Mouse (Mus musculus): Measurements from ENCODE around the gene Mesp2. TPM values are rescaled to one million over a fixed set of nuclear protein-coding genes. Genes with fewer than 3 reads are reported as not detected.
"Not testable (repeated sequence)": the region's sequence is repeated elsewhere in the genome, so short reads cannot be mapped to it uniquely, and the experiment has no call there.

Gene Mesp2
- 1 to 10 TPM; 1.4 to 2.6 TPM for total RNA-seq (2021)

- peak; percentile 42 to 88 for DNase-seq (ENCODE audit: extremely low spot score in 1 of 2, low spot score in 2 of 2)
- intact Hi-C loops (cut with DNase I) = no loop called here
Measured at GRCm38 (mm10) chr7:79810611-79811506, at the start of gene Mesp2. Gene Mesp2 (plus strand): TSS chr7:79810727.

- no peak for DNase-seq (ENCODE audit: extremely low spot score in 1 of 2, low spot score in 2 of 2)
- intact Hi-C loops (cut with DNase I) = no loop called here
Measured at GRCm38 (mm10) chr7:79761124-79761876, 49.2 kb upstream of the Mesp2 start.

DNA sequence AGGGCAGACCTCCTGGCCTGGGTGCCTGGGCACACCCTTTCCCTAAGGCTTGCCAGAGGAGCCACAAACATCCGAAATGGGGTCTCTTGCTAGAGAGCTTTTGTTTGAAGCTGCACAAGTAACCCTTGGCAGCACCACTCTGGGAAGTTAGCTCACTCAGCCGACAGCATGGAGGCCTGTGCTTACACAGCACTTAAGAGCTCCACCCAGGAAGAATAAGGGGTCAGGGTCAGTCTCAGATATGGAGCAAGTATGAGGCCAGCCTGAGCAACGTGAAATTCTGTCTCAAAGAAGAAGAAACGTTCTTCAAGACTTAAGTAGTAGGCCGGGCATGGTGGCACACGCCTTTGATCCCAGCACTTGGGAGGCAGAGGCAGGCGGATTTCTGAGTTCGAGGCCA, 48.4 kb upstream of the Mesp2 start:
- no peak for DNase-seq (ENCODE audit: extremely low spot score in 1 of 2, low spot score in 2 of 2)
- intact Hi-C loops (cut with DNase I) = no loop called here

- intact Hi-C loops (cut with DNase I) = no loop called here
- no peak for DNase-seq (ENCODE audit: extremely low spot score in 1 of 2, low spot score in 2 of 2)
Measured at GRCm38 (mm10) chr7:79765991-79766390, 44.5 kb upstream of the Mesp2 start.

DNA sequence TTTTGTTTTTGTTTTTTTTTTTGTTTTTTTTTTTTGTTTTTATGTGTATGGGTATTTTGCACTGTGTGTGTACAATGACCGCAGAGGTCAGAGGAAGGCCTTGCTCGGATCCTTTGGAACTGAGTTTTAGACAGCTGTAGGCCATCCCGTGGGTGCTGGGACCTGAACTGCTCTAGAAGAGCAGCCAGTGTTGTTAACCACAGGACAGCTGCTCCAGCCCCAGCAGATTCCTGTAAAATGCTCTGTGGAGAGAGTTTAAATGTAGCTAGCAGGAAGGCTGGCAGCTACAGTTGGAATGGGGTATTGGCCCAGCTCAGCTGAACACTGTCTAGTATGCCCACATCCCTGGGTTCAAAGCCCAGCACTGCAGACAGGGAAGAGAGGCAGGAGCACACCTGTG, 40.9 kb upstream of the Mesp2 start:
- intact Hi-C loops (cut with DNase I) = no loop called here
- DNase-seq (ENCODE audit: extremely low spot score in 1 of 2, low spot score in 2 of 2) = no peak

GRCm38 (mm10) chr7:79771561-79772512, 38.7 kb upstream of the Mesp2 start:
- DNase-seq (ENCODE audit: extremely low spot score in 1 of 2, low spot score in 2 of 2) = no peak
- intact Hi-C loops (cut with DNase I) = no loop called here

DNA sequence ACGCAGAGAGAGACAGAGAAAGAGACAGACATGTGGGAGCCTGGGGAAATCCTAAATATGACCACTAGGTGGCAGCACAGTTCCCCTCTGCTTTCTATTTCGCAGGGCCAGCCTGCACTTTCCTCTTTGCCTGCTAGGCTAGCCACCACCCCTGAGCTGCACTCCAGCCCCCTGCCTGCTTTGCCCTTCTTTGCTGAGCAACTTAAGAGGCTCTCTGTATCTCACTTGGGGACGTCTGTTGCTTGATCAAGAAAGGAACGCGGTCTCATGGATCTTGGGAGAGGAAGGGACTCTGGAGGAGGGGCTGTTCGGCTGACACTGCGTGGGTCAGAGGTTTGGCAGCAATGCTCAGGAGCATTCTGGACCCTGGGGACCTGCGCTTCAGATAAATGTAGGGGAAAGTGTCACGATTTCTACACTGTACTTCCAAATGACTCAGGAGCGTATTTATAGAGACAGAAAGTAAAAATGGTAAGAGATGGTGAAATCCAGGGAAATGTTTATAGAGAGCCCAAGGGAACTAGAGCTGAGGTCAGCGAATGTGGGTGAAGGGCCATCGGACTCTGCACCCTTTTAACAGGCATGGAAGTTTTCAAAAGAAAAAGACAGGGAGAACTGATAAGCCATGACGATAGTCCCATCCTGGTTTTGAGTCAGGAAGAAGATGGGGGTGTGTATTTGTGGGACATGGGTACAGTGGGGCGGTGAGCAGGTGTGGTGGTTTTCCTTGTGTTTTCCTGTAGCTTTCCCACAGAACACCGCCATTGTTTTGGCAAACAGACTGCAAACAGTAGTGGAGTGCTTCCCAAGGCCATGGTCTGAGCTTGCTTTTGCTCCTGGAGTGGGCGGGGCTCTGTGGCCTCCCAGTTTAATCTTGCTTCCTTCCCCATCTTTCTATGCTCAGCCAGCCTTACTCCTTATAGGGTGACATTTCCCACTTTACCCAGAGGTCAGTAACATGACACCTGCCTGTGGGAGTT, 29.6 kb upstream of the Mesp2 start:
- intact Hi-C loops (cut with DNase I) = loop anchor here (10.0 kb wide), 2 partner anchors 166 to 286 kb away; partner anchors contain the start of gene Rhcg
- peak; percentile 63 to 72 for DNase-seq (ENCODE audit: extremely low spot score in 1 of 2, low spot score in 2 of 2)

GRCm38 (mm10) chr7:79781826-79782515, 28.6 kb upstream of the Mesp2 start:
- intact Hi-C loops (cut with DNase I) = loop anchor here (10.0 kb wide), 2 partner anchors 167 to 287 kb away; partner anchors contain the start of gene Rhcg

DNA sequence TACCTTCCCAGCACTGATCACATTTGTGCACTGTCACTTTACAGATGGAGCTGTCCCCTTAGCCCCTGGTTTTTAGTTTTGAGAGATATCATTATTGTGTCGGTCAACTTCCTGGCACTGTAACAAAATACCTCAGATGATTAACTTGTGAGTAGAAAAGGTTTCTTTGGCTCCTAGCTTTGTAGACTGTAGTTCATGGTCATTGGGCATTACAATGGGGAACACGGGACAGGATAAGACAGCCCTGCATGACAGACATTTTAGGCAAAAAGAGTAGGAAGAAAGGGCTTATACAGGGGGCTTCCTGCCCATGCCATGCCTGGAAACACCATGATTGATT, 28.0 kb upstream of the Mesp2 start:
- no peak for DNase-seq (ENCODE audit: extremely low spot score in 1 of 2, low spot score in 2 of 2)
- intact Hi-C loops (cut with DNase I) = loop anchor here (10.0 kb wide), 2 partner anchors 168 to 288 kb away; partner anchors contain the start of gene Rhcg

More at GRCm38 (mm10) chr7:79781826-79782515, 28.6 kb upstream of the Mesp2 start:
- DNase-seq (ENCODE audit: extremely low spot score in 1 of 2, low spot score in 2 of 2) = no peak

DNA sequence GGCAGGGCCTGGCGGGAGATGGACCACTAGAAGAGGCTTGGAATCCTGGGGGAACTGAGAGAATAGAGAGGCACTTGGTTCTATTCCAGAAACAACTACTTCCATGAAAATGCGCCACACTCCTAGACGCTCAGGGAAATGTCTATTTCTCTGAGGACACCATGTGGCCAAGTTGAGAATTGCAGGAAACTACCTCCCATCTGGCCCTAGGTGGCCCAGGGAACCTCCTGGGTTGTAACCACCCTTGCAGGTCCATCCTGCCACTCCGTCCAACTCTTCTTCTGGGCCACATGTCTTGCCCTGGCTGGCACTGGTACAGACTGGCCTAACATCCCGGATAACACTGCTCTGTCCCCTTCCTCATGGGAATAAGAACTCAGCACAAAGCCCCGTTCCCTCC, 24.2 kb upstream of the Mesp2 start:
- peak; percentile 36 to 72 for DNase-seq (ENCODE audit: extremely low spot score in 1 of 2, low spot score in 2 of 2)
- intact Hi-C loops (cut with DNase I) = loop anchor here (10.0 kb wide), 2 partner anchors 171 to 291 kb away; partner anchors contain the start of gene Rhcg

DNA sequence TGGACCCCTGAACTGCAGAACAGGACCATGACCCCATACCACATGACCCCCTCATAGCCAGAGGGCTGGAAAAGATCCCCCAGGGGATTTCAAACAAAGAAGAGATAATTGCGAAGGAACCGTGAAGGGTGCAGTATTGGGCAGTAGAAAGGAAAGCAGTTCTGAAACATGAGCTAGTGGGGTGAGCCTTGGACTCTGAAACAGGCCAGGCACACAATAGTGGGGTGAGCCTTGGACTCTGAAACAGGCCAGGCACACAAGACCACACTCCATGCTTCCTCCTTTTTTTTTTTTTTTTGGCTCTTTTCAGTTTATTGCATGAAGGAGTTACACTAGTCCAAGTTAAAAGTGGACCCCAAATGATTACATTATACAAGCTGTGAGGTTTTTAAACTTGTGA, 20.7 kb upstream of the Mesp2 start:
- not testable (repeated sequence) for DNase-seq (ENCODE audit: extremely low spot score in 1 of 2, low spot score in 2 of 2)
- intact Hi-C loops (cut with DNase I) = loop anchor here (10.0 kb wide), 3 partner anchors 175 to 295 kb away; partner anchors contain the start of gene Rhcg

- peak in 1 of 2 experiments; percentile 67 for DNase-seq (ENCODE audit: extremely low spot score in 1 of 2, low spot score in 2 of 2)
- intact Hi-C loops (cut with DNase I) = loop anchor here (10.0 kb wide), 1 partner anchor 202 kb away; no protein-coding TSS in a partner anchor
Measured at GRCm38 (mm10) chr7:79792635-79793421, 17.7 kb upstream of the Mesp2 start.

DNA sequence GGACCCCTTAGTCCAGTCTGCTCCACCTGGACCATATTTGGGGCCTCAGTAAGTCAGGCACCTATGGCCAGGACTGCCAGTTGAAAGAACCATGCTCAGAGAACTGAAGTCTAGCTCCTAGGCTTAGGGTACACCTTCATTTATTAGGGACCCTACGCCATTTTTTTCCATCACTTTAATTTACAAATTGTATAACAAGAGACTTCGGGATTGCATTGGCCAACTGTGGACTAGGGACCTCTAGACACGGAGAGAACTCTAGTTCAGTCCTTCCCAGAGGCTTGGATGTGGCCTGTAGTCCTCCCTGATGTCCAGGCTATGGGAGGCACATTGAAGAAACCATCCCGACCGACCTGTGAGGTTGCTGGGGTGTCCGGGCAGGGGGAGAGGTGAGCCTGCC, 16.8 kb upstream of the Mesp2 start, which contains the start of gene Mesp1:
Gene Mesp1 (minus strand): TSS at position 101 of the 400 bp plus-strand sequence.
- intact Hi-C loops (cut with DNase I) = loop anchor here (10.0 kb wide), 1 partner anchor 201 kb away; no protein-coding TSS in a partner anchor
- no peak for DNase-seq (ENCODE audit: extremely low spot score in 1 of 2, low spot score in 2 of 2)

GRCm38 (mm10) chr7:79798606-79799005, 11.9 kb upstream of the Mesp2 start:
- DNase-seq (ENCODE audit: extremely low spot score in 1 of 2, low spot score in 2 of 2) = no peak
- intact Hi-C loops (cut with DNase I) = loop anchor here (2.0 to 10.0 kb wide), 2 partner anchors 116 to 196 kb away; no protein-coding TSS in a partner anchor

DNA sequence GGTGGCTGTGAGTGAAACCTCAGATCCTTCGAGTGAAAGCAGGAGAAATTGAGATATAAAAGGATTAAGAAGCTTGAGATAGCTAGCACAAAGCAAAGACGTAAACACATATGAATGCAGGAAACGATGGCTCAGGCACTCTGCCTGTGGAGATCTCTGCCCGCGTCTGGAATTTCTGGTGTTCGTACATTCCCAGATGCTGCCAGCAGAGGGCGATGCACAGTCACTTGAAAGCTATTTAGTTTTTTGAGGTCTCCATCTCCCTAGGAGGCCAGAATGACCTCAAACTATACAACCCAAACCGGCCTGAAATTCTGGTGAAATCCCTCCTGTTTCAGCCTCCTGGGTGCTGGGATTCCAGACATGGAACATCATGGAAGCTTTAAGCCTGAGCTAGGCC, 11.5 kb upstream of the Mesp2 start:
- intact Hi-C loops (cut with DNase I) = loop anchor here (2.0 to 10.0 kb wide), 2 partner anchors 116 to 196 kb away; no protein-coding TSS in a partner anchor
- DNase-seq (ENCODE audit: extremely low spot score in 1 of 2, low spot score in 2 of 2) = peak; percentile 75 to 77

DNA sequence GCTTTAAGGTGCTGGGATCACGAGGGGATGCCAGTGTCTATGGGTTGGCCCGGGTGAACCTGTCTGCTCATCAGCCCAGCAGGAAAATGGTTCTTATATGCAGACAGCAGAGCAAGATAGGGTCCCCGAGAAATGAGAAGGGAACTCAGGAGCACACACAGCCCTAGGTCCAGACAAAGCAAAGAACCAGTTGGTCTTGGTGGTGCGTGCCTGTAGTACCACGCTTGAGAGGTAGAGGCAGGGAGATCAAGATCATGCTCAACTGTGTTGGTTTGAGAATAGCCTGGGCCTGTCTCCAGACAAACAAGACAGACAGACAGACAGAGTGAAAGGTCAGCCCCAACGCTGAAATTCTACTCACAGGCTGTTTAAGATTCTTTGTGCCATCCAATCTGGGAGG, 11.0 kb upstream of the Mesp2 start:
- intact Hi-C loops (cut with DNase I) = loop anchor here (2.0 to 10.0 kb wide), 2 partner anchors 115 to 195 kb away; no protein-coding TSS in a partner anchor
- DNase-seq (ENCODE audit: extremely low spot score in 1 of 2, low spot score in 2 of 2) = no peak

All from left cerebral cortex, postnatal 10 days (tissue).